Mouse (Mus musculus): ENCODE data around the gene Catsperz.

Gene Catsperz

DNA sequence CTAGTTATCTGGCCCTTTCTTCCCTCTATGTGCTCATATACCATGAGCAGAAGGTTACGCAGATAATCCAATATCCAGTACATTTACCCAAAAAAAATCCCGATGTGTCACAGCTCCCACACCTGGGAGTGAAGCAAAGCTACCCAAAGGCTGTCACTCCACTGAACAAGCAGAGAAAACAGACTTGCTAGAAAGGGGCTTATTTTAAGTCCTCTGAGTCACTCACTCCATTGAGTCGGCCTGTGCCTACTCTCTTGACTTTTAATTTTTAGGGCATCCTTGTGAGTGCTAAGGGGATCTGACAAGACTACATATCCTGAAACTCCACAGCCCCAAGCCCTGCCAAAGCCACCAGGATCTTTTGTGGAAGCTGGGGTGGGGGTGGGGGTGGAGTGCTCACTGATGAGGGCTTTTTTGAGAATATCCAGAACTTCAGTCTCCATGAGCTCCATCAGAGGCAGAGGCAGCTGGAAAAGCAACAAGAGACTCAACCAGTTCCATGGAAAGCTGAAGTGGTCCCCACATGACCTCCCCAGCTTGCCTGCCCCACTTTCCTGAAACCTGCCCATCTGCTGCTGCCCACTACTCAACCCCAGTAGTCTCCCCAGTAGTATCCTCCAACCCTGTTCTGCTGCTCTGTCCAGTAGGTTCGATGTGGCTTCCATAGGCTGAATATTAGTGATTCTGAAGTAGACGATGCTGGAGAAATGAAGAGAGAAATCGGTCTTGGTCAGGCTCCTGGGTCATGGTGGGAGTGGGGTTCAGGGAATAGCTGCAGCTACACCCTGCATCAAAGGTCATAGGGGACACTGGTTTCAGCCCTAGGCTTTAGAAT lies 2.1 kb downstream of the Catsperz start:
- DNase-seq: no peak

DNA sequence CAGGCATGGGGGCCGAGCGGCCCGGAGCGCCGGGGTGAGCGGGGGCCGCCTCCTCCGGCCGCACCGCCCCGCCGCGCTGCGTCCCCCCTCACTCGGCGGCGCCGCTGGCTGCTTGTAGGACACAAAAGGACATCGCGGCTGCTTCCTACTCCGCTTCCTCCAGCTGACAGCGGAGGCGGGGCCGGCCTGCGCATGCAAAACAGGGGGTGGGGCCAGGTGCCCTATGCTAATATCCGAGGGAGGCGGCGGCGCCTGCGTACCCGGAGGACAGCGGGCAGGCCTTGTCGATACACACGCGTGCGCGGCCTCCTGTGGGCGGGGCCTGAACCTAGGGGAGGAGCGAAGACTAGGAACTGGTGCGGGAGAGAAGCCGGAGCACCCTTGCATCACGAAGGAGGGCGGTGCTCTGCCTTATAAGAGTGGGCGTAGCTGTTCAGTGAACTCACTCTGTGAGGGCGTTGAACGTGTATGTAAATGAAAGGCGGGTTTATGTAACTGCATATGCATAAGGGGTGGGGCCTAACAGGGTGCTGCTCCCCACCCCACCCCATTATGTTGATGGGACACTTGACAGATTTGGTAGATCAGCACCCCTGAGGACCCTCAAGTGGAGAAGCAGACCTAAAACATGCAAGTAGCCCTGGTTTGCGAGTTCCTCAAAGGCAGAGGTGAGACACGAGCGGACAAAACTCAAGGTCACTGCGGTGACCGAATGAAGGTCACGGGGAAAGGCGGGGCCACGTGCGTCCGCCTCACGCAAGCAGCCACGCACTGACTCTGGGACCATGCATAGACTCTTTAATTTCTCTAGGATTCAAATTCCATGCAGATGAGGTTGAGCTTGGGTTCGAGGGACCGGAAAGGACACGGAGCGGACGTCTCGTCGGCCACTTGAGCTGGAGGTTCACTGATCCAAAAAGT lies 3.3 kb downstream of the Catsperz start, which contains the start of gene Esrra:
Esrra (minus strand) TSS at position 167 of the 921 bp plus-strand sequence.
- DNase-seq: peak; percentile 100

DNA sequence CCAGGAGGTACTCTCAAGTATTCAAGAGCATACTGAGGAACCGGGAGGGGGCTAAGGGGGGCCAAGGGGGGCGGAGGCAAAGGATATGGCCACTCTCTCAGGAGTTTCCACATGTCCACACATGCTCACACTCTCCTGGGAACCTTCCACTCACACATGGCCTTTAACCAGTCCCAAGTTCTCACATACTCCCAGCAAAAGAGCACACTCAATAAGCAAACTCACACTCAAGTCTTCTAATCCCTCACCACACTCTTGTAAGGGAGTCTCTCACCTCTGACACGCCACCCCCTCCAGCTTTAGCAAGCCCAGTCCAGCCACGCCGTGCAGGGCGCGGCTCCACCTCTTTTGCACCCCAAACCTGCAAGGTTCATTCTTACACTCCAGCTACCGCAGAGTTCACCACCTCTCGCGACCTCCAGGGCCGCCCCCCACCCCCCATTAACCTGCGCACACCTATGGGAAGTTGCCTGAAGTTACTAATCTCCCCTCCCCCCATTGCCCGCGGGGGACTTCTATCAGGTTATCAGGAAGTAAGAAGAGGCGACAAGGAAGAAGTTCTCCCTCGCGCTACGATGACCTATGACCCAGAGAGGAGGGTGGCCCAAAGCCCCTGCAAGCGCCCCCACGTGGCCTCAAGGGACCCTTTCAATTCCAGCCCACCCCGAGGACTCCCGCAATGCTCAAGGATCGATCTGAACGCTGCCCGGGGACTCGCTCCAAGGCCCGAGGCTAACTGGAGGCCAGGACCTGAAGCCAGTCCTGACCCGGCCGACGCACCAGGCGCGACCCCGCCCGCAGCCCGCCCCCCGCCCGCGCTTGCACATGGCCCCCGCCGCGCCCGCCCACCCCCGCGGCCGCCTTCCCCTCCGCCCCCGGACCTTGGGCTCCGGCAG lies 4.2 kb downstream of the Catsperz start:
- DNase-seq: peak; percentile 63 to 81

DNA sequence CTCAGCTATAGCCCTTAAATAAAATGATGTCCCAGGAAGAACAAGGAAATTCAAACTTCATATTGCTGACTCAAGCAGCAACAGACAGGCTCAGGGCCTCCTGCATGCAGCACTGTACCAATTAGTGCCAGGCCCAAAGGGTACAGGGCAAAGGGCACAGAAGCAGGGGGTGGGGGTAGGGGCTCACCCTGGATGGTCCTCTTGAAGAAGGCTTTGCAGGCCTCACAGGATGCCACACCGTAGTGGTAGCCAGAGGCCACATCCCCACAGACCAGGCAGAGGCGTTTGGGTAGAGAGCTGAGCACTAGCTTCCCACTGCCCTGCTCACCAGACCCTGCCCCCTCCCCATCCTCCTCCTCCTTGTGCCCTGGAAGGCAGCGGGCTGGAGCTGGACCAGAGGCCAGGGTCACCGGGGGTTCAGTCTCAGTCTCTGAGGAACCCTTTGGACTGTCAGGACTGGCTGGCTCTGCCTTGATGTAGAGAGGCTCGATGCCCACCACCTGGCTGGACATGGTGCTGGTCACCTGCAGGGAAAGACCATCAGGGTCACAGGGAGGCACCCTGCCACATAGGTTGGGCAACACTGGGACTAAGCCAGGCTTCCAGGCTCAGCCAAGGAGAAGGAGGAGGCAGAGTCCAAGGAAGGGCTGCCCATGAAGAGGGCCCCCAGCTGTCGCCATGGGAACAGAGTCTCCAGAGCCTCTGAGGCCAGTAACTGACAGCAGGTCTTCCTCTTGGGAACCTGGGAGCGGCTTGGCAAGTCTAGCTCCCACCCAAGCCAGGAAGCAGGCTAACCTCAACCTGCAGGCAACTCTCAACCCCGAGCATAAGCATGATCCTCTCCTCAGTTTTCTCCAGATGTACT lies 5.1 kb downstream of the Catsperz start:
- peak; percentile 79 to 94 for DNase-seq

DNA sequence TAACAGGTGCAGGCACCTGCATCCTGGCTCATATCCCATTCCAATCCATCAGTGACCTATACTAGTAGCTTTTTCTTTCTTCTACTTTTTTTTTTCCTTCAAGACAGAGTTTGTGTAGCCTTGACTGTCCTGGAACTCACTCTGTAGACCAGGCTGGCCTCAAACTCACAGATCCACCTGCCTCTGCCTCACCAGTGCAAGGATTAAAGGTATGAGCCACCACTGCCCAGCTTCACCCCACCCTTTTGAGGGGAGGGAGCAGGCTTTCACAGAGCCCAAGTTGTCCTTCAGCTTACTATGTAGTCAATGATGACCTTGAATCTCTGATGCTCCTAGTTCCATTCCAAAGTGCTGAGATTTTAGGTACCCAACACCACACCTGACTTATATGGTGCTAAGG lies 5.7 kb downstream of the Catsperz start:
- no peak for DNase-seq

DNA sequence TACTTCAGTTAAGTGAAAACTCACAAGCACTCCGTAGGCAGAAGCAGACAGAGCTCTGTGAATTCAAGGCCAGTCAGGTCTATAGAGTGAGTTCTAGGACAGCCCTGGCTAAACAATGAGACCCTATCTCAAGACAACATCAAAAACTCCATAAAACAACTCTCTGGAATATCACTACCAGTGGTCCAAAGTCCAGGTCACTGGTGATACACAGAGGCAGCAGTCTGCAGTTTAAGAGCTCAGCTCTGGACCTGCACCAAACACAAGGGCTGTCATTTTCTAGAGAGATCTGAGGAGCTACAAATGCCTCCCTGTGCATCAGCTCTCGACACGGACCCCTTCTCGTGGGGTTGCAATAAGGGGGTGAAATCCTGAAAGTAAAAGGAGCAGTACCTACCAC lies 6.9 kb downstream of the Catsperz start:
- no peak for DNase-seq

DNA sequence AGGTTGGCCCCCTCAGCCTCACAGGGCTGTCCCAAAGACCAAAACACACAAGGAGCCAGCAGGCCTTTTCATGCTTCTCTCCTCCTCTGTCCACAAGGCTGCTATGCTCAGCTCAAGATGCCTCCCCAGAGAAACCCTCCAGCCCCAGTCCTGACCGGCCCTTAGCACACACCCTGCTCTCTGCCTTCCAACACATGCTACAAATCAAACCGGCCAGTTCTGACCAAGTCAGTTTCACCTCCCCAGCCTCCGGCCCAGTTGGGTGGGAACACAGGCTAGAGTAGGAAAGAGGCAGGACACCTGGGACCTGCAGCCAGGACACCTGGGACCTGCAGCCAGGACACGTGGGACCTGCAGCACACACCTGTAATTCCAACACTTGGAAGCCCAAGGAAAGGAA lies 8.7 kb downstream of the Catsperz start:
- peak in 1 of 2 experiments; percentile 48 for DNase-seq

DNA sequence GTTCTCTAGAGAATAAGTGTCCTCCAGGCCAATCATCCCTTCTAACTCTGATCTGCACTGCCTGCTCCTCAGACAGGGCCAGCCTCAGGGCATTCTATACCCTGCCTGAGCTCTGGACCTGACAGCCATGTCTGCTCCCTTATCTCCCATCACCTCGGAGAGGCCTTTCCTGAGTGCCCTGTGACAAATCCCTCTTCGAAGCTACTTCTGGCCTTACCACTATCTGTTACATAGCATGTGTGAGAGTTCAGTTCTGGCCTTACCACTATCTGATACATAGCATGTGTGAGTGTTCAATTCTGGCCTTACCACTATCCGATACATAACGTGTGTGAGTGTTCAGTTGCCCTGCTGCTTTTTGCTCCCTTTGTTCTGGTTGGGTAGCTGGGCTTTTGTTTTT lies 9.9 kb downstream of the Catsperz start:
- DNase-seq: peak in 1 of 2 experiments; percentile 23

DNA sequence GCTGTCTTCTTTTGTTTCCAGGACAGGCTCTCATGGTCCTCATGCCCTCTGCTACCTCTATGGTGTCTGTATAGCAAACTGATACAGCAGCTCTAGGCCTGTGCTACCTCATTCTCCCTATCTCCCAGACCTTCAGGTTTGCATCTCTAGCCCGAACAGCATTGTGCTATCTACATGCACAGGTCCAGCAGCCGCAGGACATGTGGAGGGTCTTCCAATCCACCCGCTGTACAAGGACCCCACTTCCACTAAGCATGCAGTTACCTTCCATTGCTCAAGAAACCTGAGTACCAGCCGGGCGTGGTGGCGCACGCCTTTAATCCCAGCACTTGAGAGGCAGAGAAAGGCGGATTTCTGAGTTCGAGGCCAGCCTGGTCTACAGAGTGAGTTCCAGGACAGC lies 10.6 kb downstream of the Catsperz start:
- DNase-seq: peak in 1 of 2 experiments; percentile 31

DNA sequence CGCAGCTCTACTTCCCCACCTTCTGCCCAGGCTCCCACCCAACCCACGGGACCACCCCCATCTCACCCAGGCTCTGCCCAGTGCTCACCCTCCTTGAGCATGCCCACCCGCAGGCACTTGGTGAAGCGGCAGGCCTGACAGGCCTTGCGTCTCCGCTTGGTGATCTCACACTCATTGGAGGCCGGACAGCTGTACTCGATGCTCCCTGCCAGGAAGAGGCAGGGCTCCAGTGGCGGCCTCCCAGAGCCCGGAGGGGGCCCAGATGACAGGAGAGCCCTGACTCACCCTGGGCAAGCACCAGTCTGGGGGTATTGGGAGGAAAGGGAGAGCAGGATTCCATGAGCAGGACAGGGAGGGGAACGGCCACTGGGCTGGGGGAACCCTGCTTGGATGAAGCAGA lies 11.2 kb downstream of the Catsperz start:
- peak in 1 of 2 experiments; percentile 35 for DNase-seq

DNA sequence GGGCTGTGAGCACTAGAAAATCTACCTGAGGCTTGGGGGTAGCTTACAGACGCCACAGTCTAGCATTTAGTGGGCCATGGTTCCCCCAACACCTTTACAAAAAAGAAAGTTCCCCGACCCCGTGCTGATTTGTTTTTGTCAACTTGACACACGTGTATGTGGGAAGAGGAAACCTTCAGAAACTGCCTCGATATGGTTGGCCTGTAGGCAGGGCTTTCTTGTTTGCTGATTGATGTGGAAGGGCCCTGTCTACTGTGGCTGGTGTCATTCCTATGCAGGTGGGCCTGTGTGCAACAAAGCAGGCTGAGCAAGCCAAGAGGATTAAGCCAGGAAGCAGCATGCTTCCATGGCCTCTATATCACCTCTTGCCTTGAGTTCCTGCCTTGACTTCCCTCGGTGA lies 12.1 kb downstream of the Catsperz start:
- peak in 1 of 2 experiments; percentile 16 for DNase-seq

DNA sequence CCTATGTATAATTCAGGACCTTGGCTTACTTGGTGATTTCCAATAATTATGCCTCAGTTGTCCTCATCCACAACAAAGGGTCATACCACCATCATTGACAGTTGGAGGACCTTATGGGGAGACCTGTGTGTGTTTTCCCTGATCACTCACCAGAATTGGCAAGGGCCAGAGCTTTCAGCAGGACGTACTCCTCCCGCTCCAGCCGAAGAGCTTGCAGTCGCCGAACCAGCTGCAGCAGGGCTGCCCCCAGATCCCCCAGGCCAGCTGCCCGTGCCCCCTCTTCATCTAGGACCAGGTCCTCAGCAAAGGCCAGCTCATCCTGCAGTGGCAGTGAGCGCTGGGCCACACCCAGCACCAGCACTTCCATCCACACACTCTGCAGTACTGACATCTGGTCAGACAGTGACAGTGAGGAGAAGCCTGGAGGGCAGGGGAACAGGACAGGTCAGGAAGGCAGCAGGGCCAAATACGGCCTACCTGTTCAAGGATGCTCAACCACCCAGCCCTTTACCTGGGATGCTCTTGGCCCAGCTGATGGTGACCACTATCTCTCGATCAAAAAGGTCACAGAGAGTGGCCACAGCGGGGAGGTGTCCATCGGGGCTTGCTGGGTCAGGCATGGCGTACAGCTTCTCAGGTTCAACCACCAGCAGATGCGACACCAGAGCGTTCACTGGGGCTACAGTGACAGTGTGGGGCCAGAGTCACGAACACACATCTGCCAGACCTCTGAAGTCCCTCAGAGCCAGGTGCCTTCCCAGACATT lies 12.8 kb downstream of the Catsperz start:
- DNase-seq: peak in 1 of 2 experiments; percentile 45

DNA sequence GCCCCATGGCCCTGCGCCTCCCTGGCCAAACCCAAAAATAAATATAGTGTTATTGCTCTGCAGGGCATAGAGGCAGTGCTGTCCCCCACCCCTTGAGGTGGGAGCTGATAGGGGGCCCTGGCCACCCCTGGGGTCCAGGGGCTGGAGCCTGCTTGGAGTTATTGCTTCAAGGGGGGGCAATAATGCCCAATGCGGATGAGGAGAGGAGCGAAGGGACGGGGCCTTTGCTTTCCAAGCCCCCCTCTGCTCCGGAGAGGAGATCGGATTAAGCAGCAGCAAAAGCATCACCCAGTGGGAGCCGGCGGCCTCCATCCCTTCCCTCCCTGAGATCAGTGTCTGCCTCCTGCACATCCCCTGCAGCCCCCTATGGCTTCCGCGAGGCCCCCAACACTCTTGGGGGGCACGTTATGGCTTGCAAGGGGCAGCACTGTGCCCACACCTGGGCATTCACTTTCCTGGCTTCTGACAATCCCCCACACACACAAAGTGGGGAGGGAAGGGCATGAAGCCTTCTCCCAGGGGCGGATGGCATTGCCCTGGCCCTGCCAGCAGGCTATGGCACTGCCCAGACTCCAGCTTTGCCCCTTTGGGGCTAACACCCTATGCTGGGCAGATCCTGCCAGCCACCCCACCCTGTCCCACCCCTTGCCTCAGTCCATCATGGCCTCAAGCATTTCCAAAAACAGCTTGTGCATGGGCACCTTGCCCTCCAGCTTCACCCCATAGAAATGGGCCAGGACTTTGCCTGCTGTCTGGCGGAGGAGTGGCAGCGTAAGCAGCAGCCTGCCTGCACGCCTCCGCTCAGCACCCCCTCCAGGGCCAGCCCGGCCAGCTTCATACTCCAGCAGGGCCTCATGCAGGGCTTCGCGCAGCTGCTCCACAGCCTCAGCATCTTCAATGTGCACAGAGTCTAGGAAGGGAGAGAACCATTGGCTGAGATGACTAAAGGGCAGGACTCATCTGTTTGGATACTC lies 13.8 kb downstream of the Catsperz start:
- peak in 1 of 2 experiments; percentile 51 for DNase-seq

DNA sequence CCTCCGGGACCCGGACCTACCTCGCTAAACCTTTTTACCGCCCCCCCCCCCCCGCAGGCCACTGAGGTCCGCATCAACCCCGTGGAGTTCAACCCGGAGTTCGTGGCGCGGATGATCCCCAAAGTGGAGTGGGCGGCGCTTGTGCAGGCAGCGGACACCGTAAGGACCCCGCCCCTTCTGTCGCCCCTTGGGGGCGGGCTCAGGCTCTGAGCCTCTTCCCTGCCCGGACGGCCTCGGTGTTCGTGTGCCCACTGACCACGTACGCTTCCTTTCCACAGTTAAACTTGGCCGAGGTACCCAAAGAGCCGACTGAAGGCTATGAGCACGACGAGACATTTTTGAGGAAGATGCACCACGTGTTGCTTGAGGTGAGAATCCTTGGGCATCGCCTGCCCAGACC lies 14.9 kb downstream of the Catsperz start:
- DNase-seq: peak; percentile 58 to 84

DNA sequence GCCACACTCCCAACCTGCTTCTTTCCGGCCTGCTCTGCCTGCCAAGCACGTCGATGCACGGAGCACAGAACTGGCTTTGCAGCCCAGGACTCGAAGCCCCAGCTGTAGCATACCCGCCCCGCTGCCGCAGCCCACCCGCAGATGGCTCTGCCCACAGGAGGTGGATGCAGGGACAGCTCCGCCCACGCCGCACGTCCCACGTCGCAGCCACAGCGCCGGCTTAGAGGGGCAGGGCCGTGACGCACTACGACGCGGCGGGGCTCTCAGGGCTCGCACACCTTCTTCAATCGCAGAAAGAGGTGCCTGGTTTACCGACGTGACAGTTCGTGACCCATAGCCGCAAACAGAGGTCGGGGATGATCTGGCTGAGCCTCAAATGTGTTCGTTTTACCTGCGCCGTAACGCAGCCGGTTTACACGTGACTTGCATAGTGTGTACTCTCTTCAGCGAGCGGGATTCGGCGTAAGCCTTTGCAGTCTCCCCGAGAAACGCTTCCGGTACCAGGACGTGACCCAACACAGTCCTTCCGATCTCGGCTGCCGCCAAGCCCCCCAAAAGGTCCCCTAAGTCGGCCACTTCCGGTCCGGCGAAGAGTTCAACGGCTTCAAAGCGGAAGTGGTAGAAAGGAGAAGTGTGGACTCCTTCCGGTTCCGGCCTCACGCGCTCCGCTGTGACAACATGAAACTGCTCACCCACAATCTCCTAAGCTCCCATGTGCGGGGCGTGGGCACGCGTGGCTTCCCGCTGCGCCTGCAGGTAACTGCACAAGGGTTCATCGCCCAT lies 15.5 kb downstream of the Catsperz start, which contains the start of the genes Trmt112 and Prdx5:
Trmt112 (plus strand) TSS at position 192 of the 783 bp plus-strand sequence.
Prdx5 (minus strand) TSS at position 600 of the 783 bp plus-strand sequence.
- peak; percentile 94 to 98 for DNase-seq

DNA sequence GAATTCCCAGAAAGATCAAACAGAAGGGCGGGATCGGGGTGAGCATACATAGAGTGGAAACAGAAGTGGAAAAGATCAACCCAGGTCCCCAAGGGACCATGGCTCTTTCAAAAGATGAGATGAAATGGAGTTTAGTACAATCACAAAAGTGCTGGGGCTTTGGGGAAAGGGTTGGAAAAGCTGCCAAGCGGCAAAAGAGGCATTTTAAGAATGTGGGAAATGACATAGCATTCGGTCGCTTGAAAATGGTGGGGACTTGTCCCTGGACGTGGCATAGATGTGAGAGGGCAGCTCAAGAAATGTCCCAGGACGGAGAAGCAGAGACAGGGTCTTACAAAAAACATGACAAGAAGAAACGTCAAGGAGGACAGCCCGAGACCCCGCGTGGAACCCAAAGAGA lies 16.2 kb downstream of the Catsperz start:
- DNase-seq: no peak

DNA sequence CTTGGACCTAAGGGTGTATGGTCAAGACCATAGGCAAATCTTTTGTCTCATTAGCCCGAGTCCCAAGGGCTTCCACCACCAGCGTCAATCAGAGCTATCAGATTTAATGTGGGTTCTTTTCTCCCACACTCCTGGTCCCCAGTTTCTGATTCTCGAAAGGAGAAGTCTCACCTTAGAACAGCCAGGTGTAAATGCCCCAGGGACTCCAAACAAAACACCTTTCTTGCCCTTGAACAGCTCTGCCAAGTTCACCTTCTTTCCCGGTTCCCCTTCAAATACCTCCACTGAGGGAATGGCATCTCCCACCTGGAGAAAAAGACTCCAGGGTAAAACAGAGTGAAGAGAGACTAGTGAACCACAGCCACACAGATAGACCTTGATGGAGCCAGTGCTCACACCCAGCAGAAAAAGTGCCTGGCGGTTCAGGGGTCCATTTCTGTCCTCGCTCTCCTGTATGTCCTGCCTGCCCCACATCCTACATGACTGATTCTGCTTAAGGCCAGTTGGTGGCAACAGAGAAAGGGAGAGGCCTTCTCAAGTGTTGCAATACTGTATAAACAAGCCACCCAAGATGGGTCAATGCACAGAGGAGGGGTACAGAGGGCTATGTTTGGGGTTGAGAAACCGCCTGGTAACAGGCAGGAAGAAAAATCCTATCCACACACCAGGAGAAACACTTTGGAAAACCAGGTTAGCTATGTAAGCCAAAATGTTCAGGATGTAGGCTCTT lies 17.2 kb downstream of the Catsperz start:
- peak in 1 of 2 experiments; percentile 58 for DNase-seq

DNA sequence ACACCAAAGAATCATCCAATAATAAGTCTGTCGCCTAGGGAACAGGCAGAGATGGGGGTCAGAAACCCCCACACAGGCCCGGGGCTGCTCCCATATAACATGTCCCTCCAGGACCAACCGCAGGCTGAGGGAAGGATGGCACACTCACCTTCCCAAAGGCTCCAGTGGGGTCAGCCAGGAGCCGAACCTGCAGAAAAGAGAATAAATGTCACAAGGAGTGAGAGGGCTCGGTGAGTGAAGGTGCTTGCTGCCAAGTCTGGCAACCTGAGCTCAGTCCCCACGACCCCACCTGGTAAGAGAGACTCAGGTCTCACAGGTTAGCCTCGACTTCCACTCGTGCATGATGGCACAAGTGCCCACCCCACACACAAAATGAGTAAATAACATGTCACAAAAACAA lies 18.1 kb downstream of the Catsperz start:
- no peak for DNase-seq

Measured in kidney, postnatal 25 days (tissue).